Mouse (Mus musculus): ENCODE results near the gene Ddx23.

The Ddx23 gene

DNA sequence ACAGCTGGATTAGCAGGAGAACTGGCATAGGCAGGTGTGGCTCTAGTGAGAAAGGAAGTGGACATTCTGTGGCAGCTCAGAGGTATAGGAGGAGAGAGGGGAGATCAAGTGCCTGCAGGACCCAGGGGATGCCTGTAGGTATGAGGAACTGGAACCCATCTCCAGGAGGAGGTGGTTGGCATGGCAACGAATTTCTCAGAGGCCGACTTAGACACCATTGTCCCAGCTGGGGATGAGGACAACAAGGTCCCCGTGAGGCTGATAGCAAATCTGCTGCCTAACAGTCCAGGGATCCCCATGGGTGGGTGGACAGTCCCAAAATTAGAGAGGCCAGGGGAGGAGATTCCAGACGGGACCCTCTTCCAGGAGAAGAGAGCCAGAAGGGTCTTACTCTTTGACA, 29.8 kb downstream of the Ddx23 start:
- no peak for DNase-seq (ENCODE audit: low spot score in 2 of 2)

- no peak for DNase-seq (ENCODE audit: low spot score in 2 of 2)
Observed at GRCm38 (mm10) chr15:98632107-98632744, 30.5 kb downstream of the Ddx23 start.

DNA sequence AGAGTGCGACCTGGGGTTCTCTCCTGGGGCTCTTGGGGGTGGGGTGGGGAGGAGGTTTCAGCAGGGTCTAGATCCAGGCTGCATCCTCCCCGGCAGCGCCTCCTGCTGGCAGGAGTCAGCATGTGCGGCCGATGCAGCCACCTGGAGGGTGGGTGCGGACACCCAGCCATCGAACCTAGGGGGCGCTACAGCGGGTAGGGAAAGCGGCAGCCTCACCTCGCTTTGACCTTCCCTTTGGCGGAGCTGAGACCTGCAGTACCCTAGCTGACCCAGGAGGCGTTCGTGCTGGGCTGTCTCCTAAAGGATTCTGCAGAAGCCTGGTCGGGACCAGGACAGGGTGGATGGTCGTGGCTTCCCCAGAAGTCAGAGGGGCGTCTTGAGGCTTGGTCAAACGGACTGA, 31.2 kb downstream of the Ddx23 start:
- DNase-seq (ENCODE audit: low spot score in 2 of 2): peak; percentile 48 to 79

GRCm38 (mm10) chr15:98630540-98630939, 32.2 kb downstream of the Ddx23 start, which contains the start of gene Cacnb3:
Gene Cacnb3, plus strand, starts transcription at chr15:98630840.
- DNase-seq (ENCODE audit: low spot score in 2 of 2): no peak

DNA sequence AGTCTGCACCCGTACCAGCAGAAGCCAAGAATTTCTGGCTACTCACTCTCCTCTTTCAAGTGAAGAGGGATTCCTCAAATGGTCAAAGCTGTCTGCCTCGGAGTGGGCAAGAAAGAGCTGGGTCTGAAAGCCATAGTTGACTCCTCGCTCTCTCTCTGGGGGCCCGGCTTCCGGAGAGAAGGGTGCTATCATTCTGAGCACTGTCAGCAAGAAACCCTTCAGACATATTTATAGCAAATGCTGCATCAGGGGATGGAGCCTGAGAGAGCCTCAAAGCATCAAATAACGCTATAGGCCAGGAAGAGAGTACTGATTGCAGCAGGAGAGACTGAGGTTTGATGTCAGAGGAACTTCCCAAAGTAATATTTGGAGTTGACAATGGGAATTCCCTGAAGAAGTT, 33.2 kb downstream of the Ddx23 start:
- DNase-seq (ENCODE audit: low spot score in 2 of 2): no peak

DNA sequence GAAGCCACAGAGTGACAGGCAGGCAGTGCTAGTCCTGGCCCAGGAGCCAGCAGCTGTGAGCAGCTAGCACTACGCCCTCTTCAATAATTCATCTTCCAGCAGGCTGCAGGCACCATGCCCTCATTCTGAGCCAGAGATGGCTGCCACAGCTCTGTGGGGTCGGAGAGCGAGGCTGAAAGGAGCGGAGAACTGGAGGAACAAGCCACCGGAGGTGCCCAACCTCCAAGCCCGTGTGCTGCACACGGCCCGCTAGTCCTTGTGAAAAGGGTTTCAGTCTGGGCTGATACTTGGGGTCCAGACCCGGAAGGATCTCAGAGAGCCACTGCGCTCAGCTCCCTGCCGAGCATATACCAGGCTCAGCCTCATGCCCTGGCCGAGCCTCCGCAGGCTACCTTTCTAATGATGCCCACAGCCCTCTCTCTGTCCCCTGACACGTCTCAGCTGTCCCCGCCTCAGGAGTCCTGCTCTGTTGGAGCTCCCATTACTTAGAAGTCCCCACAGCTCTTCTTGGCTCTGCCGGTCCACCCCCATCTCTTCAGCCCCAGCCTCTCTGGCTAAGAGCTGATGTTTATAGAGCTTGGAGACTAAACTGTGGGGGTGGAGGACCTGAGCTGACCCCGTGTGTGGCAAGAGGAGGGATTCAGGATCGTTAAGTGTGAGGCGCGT, 34.0 kb downstream of the Ddx23 start:
- DNase-seq (ENCODE audit: low spot score in 2 of 2): no peak

DNA sequence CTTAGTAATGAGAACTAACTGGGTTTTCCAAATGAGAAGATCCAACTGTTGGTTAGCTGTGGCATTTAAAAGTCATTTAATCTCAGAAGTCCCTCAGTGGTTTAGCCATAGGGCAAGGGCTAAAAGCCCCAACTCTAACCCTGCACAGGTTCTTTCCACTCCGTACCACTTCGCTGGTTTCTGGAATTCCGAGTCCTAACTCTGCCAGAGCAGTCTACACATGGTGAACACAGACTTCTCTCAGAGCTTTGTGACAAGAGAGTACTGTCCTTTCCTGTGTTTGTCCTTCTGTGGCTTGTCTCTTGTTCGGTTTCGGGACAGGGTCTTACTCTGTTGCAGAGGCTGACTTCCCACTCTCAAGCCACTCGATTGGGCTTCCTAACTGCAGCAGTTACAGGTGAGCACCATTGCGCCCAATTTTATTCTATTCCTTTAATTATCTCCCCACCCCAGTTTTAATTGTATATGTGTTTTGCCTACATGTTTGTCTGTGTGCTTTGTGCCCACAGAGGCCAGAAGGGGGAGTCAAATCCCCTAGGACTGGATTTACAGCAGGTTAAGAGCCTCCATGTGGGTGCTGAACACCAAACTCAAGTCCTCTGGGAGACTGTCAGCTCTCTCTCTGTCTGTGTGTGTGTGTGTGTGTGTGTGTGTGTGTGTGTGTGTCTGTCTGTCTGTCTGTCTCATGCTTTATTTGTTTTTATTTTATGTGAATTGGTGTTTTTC, 36.0 kb downstream of the Ddx23 start:
- DNase-seq (ENCODE audit: low spot score in 2 of 2): no peak

- no peak for DNase-seq (ENCODE audit: low spot score in 2 of 2)
Observed at GRCm38 (mm10) chr15:98626078-98626477, 36.6 kb downstream of the Ddx23 start.

DNA sequence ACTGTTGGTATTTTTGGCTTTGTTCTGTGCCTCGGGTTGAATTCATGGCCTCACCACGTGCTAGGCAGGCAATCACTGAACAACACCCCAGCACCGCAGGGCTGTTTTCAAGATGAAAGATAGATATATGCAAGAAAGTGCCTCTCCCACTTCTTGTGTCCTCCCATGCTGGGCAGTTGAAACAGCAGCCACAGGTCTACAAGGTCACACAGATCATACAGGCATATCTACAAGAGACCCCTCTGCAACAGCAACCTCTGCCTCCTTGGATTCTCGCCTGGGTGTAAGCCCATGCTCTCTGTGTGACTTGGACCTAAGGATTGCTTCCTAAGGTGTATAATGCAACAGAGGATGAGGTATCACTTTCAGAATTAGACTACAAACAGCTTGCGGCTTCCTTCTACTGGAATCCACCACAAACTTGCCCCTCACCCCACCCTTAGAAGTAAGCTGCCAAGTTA, 39.3 kb downstream of the Ddx23 start:
- no peak for DNase-seq (ENCODE audit: low spot score in 2 of 2)

- no peak for DNase-seq (ENCODE audit: low spot score in 2 of 2)
Observed at GRCm38 (mm10) chr15:98622721-98623120, 40.0 kb downstream of the Ddx23 start.

- DNase-seq (ENCODE audit: low spot score in 2 of 2): no peak
Observed at GRCm38 (mm10) chr15:98622199-98622598, 40.5 kb downstream of the Ddx23 start.

- DNase-seq (ENCODE audit: low spot score in 2 of 2): peak; percentile 26 to 43
Observed at GRCm38 (mm10) chr15:98617176-98617537, 45.5 kb downstream of the Ddx23 start.

DNA sequence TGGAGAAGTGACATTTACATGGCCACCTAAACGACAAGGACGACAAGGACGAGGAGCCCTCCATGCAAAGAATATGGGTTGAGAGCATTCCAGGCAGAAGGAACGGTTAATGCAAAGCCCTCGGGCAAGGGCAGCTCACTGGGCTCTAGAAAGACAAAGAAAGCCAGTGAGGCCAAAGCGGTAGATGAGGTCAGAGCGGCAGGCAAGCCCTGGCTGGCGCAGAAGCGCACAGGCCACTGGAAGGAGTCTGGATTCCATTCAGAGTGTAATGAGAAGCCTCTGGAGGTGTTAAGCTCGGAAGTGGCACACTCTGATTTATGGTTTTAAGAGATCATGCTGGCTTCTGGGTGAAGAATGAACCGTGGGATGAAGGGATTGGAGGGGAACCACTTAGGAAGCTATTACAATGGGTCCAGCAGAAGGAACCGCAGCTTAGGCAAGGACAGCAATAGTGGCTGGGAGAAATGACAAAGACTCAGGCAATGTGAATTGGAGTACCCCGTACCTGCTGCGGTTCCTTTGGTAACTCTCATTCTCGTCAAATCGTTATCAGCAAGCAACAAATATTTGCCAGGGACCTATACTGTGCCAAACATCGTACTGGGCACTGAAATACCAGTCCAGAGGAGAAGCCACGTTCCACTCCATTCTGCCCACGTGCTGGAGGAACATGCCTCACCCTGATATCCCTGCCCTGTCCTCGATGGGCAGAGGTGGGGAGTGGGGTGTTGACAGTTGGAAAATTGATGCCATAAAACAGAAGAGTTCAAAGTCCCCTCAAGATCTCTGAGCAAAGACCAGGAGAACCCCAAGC, 46.1 kb downstream of the Ddx23 start:
- DNase-seq (ENCODE audit: low spot score in 2 of 2): no peak

- DNase-seq (ENCODE audit: low spot score in 2 of 2): no peak
Observed at GRCm38 (mm10) chr15:98615751-98616150, 46.9 kb downstream of the Ddx23 start.

DNA sequence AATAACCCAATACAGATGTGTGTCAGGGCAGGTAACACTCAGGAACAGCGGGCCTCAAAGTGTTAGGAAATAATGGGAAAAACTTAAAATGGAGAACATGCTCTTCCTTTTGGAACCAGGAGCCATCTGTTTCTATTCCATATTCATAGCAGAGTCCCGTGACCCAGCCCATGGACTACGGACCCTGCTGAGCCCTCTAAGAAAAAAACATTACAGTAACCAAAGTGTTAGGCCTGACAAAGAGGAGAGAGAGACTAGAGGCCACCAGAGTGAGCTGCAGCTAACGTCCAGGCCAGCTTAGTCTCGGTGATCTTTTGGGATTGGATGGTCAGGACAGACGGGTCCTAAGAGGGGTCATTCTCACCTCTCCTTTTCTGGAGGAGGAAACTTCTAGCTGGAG, 47.7 kb downstream of the Ddx23 start:
- DNase-seq (ENCODE audit: low spot score in 2 of 2): no peak

- no peak for DNase-seq (ENCODE audit: low spot score in 2 of 2)
Observed at GRCm38 (mm10) chr15:98614551-98614950, 48.1 kb downstream of the Ddx23 start.

- no peak for DNase-seq (ENCODE audit: low spot score in 2 of 2)
Observed at GRCm38 (mm10) chr15:98612229-98612628, 50.5 kb downstream of the Ddx23 start.

GRCm38 (mm10) chr15:98610131-98610633, 52.5 kb downstream of the Ddx23 start:
- no peak for DNase-seq (ENCODE audit: low spot score in 2 of 2)

- no peak for DNase-seq (ENCODE audit: low spot score in 2 of 2)
Observed at GRCm38 (mm10) chr15:98609331-98610130, 53.2 kb downstream of the Ddx23 start, which contains the start of gene Adcy6. Gene Adcy6, minus strand, starts transcription at chr15:98610076.

- no peak for DNase-seq (ENCODE audit: low spot score in 2 of 2)
Observed at GRCm38 (mm10) chr15:98608784-98609250, 53.9 kb downstream of the Ddx23 start.
